Mouse (Mus musculus): ENCODE measurements at regions not wholly inside any gene's neighbourhood (a gene's known extent, or its start where the extent isn't known, plus 50 kb on each side); places are given as distances from the start of the nearest gene placed in this dataset.

- TF ChIP-seq CTCF (conservative IDR thresholded peaks at IDR 0.05; ENCODE audit: low read length), result no peak
- TF ChIP-seq POU5F1 (IDR thresholded peaks at IDR 0.05; ENCODE audit: borderline replicate concordance, low read length), result no peak
- no peak for TF ChIP-seq NANOG (IDR thresholded peaks at IDR 0.05; ENCODE audit: borderline replicate concordance, low read length)
Observed at GRCm38 (mm10) chr3:21919931-21920330, 156.5 kb upstream of the Tbl1xr1 start.

Measured in E14TG2a.4 (cell line).